Mouse (Mus musculus) lung, adult 2 months (tissue): Measurements from ENCODE around the gene Hsp90aa1. TPM values are rescaled to one million over a fixed set of nuclear protein-coding genes. Genes with fewer than 3 reads are reported as not detected.
A peak's percentile ranks its signal among the peaks of the same experiment; 100 is the strongest.
"Not testable (repeated sequence)": the region's sequence is repeated elsewhere in the genome, so short reads cannot be mapped to it uniquely, and the experiment has no call there.

ENCODE experiments used
- DNase-seq: peaks from one replicate; pipeline ENCODE4 v3.0.0; 2022
- H3K4me1 ChIP-seq: fragments of 200-500 bp; 2 replicates; pipeline ENCODE4 v1.6.1; 2011; ENCODE audit warnings: low read length; ENCODE audit not compliant: control insufficient read depth, insufficient read depth
- H3K4me3 ChIP-seq: fragments of 200-500 bp; replicated peaks from 2 replicates; pipeline ENCODE3; 2011; ENCODE audit warnings: low read depth, mild to moderate bottlenecking, control low read depth, low read length; ENCODE audit errors: extremely low read depth
- CTCF ChIP-seq: fragments of 200-500 bp; IDR thresholded peaks from 2 replicates; pipeline ENCODE4 v1.5.1; 2011; ENCODE audit warnings: mild to moderate bottlenecking, low read length, control low read depth; ENCODE audit not compliant: insufficient read depth
- POLR2A ChIP-seq: fragments of 200-500 bp; IDR thresholded peaks from 2 replicates; pipeline ENCODE4 v1.6.1; 2011; ENCODE audit warnings: low read depth, mild to moderate bottlenecking, control low read depth, low read length, borderline replicate concordance; ENCODE audit errors: extremely low read depth
- WGBS: fragments of 180-500 bp; shearing (Covaris S2); methylation state at CpG from one replicate; pipeline ENCODE4 v1.1.7; 2018; 5-methylcytosine and 5-hydroxymethylcytosine counted together
- polyA plus RNA-seq: library from polyadenylated mRNA; depleted of rRNA; stranded (reverse); fragments of >200 nt; gene quantifications from 2 replicates; pipeline ENCODE4 v1.2.3, GENCODE M21; 2012

The Hsp90aa1 gene
- polyA plus RNA-seq, 1 experiment = 105 TPM

GRCm38 (mm10) chr12:110714215-110714614 lies 11.7 kb upstream of the Hsp90aa1 start:
- 79% methylated on average over 6 of the region's 6 CpGs for WGBS
- DNase-seq = no peak
- Histone ChIP-seq H3K4me3 (no peak overlapping the region), H3K4me1 (no peaks in the 10 kb centered on the region)
- no peak for TF ChIP-seq CTCF
- TF ChIP-seq POLR2A = no peak

GRCm38 (mm10) chr12:110713784-110714183 lies 11.3 kb upstream of the Hsp90aa1 start:
- WGBS = 97% methylated on average over 6 of the region's 6 CpGs

GRCm38 (mm10) chr12:110711270-110711669 lies 8.7 kb upstream of the Hsp90aa1 start:
- H3K4me1 ChIP-seq = peaks cover 4% of the 10 kb centered on the region; the same call in 1 of the 2 replicates
- DNase-seq = no peak
- TF ChIP-seq CTCF (no peak), POLR2A (no peak)
- H3K4me3 ChIP-seq = no peak overlapping the region
- 55% methylated on average over 5 of the region's 5 CpGs for WGBS

More at GRCm38 (mm10) chr12:110713784-110714183, 11.3 kb upstream of the Hsp90aa1 start:
- DNase-seq = no peak
- Histone ChIP-seq H3K4me1 (no peaks in the 10 kb centered on the region), H3K4me3 (no peak overlapping the region)
- TF ChIP-seq CTCF (0 out of 2 replicates have a peak, but pooled peaks have one; percentile 10), POLR2A (no peak)

- Histone ChIP-seq H3K4me1 (peaks cover 6% of the 10 kb centered on the region; the same call in 1 of the 2 replicates), H3K4me3 (no peak overlapping the region)
- TF ChIP-seq CTCF (no peak), POLR2A (no peak)
- WGBS = 87% methylated on average over 7 of the region's 7 CpGs
- no peak for DNase-seq
These were observed 4.9 kb upstream of the Hsp90aa1 start for GRCm38 (mm10) chr12:110707451-110707850.

GRCm38 (mm10) chr12:110706337-110707231 lies 4.1 kb upstream of the Hsp90aa1 start:
- no peak for TF ChIP-seq POLR2A
- TF ChIP-seq CTCF = no peak
- WGBS = 1% methylated on average over 27 of the region's 27 CpGs
- H3K4me1 ChIP-seq = peaks cover 6% of the 10 kb centered on the region; the same call in 1 of the 2 replicates
- DNase-seq = peak; percentile 66
- H3K4me3 ChIP-seq = peak overlapping the region; percentile 56

- 84% methylated on average over 4 of the region's 4 CpGs for WGBS
- H3K4me1 ChIP-seq, H3K4me3 ChIP-seq, DNase-seq: not testable (repeated sequence)
These were observed 2.9 kb upstream of the Hsp90aa1 start for GRCm38 (mm10) chr12:110705419-110705818.

GRCm38 (mm10) chr12:110703682-110704081 lies 1.2 kb upstream of the Hsp90aa1 start:
- H3K4me1 ChIP-seq = peaks cover 6% of the 10 kb centered on the region; the same call in 1 of the 2 replicates
- no peak overlapping the region for H3K4me3 ChIP-seq
- WGBS = 76% methylated on average over 7 of the region's 7 CpGs
- DNase-seq = no peak
- TF ChIP-seq CTCF (no peak), POLR2A (no peak)

- peak; percentile 92 for TF ChIP-seq CTCF
- no peak for TF ChIP-seq POLR2A
- peak; percentile 87 for DNase-seq
- 14% methylated on average over 8 of the region's 8 CpGs for WGBS
- Histone ChIP-seq H3K4me3 (no peak overlapping the region), H3K4me1 (peaks cover 6% of the 10 kb centered on the region; the same call in 1 of the 2 replicates)
These were observed 512 bp upstream of the Hsp90aa1 start for GRCm38 (mm10) chr12:110703008-110703471.

GRCm38 (mm10) chr12:110701363-110701762 lies 1.2 kb downstream of the Hsp90aa1 start:
- H3K4me1 ChIP-seq, DNase-seq, H3K4me3 ChIP-seq: not testable (repeated sequence)
- WGBS = 27% methylated on average over 3 of the region's 3 CpGs

GRCm38 (mm10) chr12:110700730-110701129 lies 1.8 kb downstream of the Hsp90aa1 start:
- DNase-seq = no peak
- 66% methylated on average over 2 of the region's 2 CpGs for WGBS
- Histone ChIP-seq H3K4me3 (no peak overlapping the region), H3K4me1 (no peaks in the 10 kb centered on the region)
- TF ChIP-seq POLR2A (no peak), CTCF (no peak)
